In the genomic region with DNA sequence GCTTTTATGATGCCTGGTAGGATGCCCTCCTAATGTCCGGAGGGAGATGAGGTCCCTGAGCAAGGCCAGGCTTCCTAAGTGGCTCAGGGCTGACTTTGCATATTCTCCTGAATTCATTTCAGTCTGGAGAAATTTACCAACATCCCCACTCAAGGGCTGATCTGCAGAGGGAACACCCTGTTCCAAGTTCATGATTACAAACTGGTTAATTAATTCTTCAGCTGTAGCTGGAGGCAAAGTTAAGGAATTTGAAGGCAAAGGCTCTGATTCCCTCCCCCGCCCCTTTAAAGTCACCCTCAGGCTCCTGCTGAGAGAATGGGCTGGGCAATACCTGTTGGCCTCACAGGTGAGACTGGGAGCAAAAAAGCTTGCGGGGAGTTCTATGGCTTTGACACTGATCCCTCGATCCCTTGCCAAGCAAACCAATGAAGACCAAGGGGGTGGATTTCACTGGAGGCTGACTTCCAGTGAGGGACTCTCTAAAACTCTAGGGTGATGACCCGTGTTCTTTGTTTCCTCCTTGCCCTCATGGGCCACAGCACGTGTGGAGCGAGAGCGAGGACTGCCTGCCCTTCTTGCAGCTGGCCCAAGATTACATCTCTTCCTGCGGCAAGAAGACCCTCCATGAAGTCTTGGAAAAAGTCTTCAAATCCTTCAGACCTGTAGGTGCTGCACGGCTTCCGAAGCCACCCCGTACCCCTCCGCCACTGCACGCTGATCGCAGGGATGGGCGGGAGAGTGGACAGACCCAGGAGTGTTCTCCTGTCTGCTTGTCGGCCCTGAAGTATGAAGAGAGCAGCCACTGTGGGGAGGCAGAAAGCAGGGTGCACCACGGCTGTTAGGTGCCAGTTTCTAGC, we compare ENCODE assay signal across 9 mouse cellular contexts.
"Had no signal": no experiment of that assay in that cellular context is flagged by ENCODE, and none has a peak within 500 bp of the region (broad histone marks: within the 10 kb centered on the region; RNA-seq: fewer than 3 reads in every experiment).

No protein-coding gene starts in this region.

- H3K36me3 ChIP-seq: liver, embryonic 12.5 days had no signal

- H3K9me3 ChIP-seq: limb, embryonic 15.5 days; liver, embryonic 12.5 days; midbrain, embryonic 15.5 days; neural tube, embryonic 12.5 days had no signal

- H3K9ac ChIP-seq: limb, embryonic 15.5 days; liver, embryonic 12.5 days; lung, embryonic 14.5 days; midbrain, embryonic 15.5 days; neural tube, embryonic 12.5 days had no signal

- H3K4me3 ChIP-seq: left cerebral cortex, adult 2 months; limb, embryonic 15.5 days; liver, embryonic 12.5 days; midbrain, embryonic 15.5 days; neural tube, embryonic 12.5 days had no signal

- H3K27ac ChIP-seq: left cerebral cortex, adult 2 months; limb, embryonic 15.5 days; liver, embryonic 12.5 days; midbrain, embryonic 15.5 days; neural tube, embryonic 12.5 days; stomach, postnatal 0 days had no signal

- ATAC-seq: liver, embryonic 12.5 days; midbrain, embryonic 15.5 days had no signal

- DNase-seq: lung, embryonic 14.5 days; lung, postnatal 14 days; thymus, postnatal 4 days had no signal

- H3K27me3 ChIP-seq: midbrain, embryonic 15.5 days; neural tube, embryonic 12.5 days had no signal

- H3K4me2 ChIP-seq: limb, embryonic 15.5 days; liver, embryonic 12.5 days; lung, embryonic 14.5 days; midbrain, embryonic 15.5 days; neural tube, embryonic 12.5 days had no signal

- H3K4me1 ChIP-seq: limb, embryonic 15.5 days; neural tube, embryonic 12.5 days had no signal
